In the genomic region with DNA sequence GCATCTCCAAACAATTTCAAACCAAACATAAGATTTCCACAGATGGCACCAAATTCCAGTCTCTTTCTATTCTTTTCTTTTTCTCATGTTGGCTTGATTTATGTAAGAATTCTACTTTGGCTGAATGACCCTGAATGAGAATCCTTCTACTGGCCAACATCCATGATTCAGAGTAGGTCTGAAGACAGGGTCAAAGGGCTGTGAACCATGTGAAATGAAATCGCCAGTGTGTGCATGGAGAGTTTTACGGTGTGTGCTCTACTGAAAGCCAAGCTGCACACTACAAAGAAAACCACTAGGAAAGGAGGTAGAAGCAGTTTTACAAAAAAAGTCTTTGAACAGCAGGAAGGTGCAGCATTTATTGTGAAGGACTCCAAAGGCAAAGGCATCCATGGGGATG, we compare ENCODE assay signal across 12 mouse cellular contexts.
"Had no signal": no experiment of that assay in that cellular context is flagged by ENCODE, and none has a peak within 500 bp of the region (broad histone marks: within the 10 kb centered on the region; RNA-seq: fewer than 3 reads in every experiment).

No protein-coding gene starts in this region.

- H3K27me3 ChIP-seq: limb, embryonic 12.5 days; liver, embryonic 13.5 days; neural tube, embryonic 12.5 days had no signal

- H3K9ac ChIP-seq: limb, embryonic 12.5 days; liver, embryonic 13.5 days; liver, postnatal 0 days; neural tube, embryonic 12.5 days had no signal

- H3K36me3 ChIP-seq: limb, embryonic 12.5 days; liver, embryonic 13.5 days; neural tube, embryonic 12.5 days had no signal

- H3K27ac ChIP-seq: limb, embryonic 12.5 days; liver, embryonic 13.5 days; neural tube, embryonic 12.5 days had no signal

- DNase-seq: kidney, adult 2 months; kidney, postnatal 14 days; layer of hippocampus, adult 9-11 months; layer of hippocampus, postnatal 36 days; liver; liver, embryonic 13.5 days; liver, postnatal 0 days; midbrain, embryonic 14.5 days; thymus, adult 18-20 months; thymus, postnatal 14 days had no signal

- H3K4me2 ChIP-seq: limb, embryonic 12.5 days; liver, embryonic 13.5 days; neural tube, embryonic 12.5 days had no signal

- H3K4me1 ChIP-seq: limb, embryonic 12.5 days; liver, embryonic 13.5 days; neural tube, embryonic 12.5 days had no signal

- H3K9me3 ChIP-seq: limb, embryonic 12.5 days; liver, embryonic 13.5 days; neural tube, embryonic 12.5 days had no signal

- H3K4me3 ChIP-seq: limb, embryonic 12.5 days; liver, embryonic 13.5 days; neural tube, embryonic 12.5 days had no signal

- ATAC-seq: liver, postnatal 0 days had no signal
